Mouse (Mus musculus): Measurements from ENCODE around the gene B4galnt3.

DNA sequence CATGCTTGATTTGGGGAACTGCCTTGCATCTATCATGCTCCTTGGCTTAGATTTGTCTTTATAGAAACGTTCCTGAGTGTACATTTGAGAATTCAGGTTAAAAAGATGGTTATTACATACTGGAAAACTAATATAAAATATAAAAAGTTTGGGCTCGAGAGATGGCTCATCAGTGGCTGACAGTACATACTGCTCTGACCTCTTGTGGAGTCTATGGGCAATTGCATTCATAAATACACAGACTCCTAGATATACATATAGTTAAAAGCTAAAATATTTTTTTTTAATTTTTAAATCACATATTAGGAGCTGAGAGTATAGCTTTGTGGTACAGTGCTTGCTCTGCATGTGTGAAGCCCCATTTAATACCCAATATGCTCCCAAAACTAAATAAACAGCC lies 38.0 kb upstream of the B4galnt3 start:
- TF ChIP-seq CTCF (IDR thresholded peaks at IDR 0.05; ENCODE audit: low read depth): no peak
- TF ChIP-seq EP300 (IDR thresholded peaks at IDR 0.05; ENCODE audit: low read depth): no peak
